Mouse (Mus musculus) ovary, postnatal 10 days (tissue): Measurements from ENCODE around the gene Erc1.
"Not testable (repeated sequence)": the region's sequence is repeated elsewhere in the genome, so short reads cannot be mapped to it uniquely, and the experiment has no call there.

Source experiments
- DNase-seq: peaks from one replicate; pipeline ENCODE4 v3.0.0; 2022; ENCODE audit warnings: low spot score

The Erc1 gene

GRCm38 (mm10) chr6:119709552-119709951 lies 138.4 kb downstream of the Erc1 start:
- DNase-seq: no peak

GRCm38 (mm10) chr6:119707911-119708310 lies 140.1 kb downstream of the Erc1 start:
- no peak for DNase-seq

- DNase-seq: no peak
These were observed 143.1 kb downstream of the Erc1 start for GRCm38 (mm10) chr6:119704899-119705298.

GRCm38 (mm10) chr6:119692754-119693153 lies 155.2 kb downstream of the Erc1 start:
- no peak for DNase-seq

GRCm38 (mm10) chr6:119686470-119686869 lies 161.5 kb downstream of the Erc1 start:
- DNase-seq: no peak

GRCm38 (mm10) chr6:119680746-119681145 lies 167.2 kb downstream of the Erc1 start:
- DNase-seq: no peak

- no peak for DNase-seq
These were observed 173.2 kb downstream of the Erc1 start for GRCm38 (mm10) chr6:119674811-119675209.

- no peak for DNase-seq
These were observed 173.7 kb downstream of the Erc1 start for GRCm38 (mm10) chr6:119674201-119674810.

GRCm38 (mm10) chr6:119669746-119670145 lies 178.2 kb downstream of the Erc1 start:
- no peak for DNase-seq

GRCm38 (mm10) chr6:119662936-119663335 lies 185.0 kb downstream of the Erc1 start:
- no peak for DNase-seq

- DNase-seq: no peak
These were observed 186.9 kb downstream of the Erc1 start for GRCm38 (mm10) chr6:119661081-119661493.

GRCm38 (mm10) chr6:119658441-119658840 lies 189.5 kb downstream of the Erc1 start:
- no peak for DNase-seq

GRCm38 (mm10) chr6:119657418-119658178 lies 190.4 kb downstream of the Erc1 start:
- DNase-seq: no peak

- DNase-seq: not testable (repeated sequence)
These were observed 193.2 kb downstream of the Erc1 start for GRCm38 (mm10) chr6:119654777-119655176.

GRCm38 (mm10) chr6:119643880-119644460 lies 204.0 kb downstream of the Erc1 start:
- DNase-seq: no peak

- DNase-seq: no peak
These were observed 204.7 kb downstream of the Erc1 start for GRCm38 (mm10) chr6:119643178-119643728.

- DNase-seq: no peak
These were observed 205.2 kb downstream of the Erc1 start for GRCm38 (mm10) chr6:119642718-119643117.

GRCm38 (mm10) chr6:119635629-119636028 lies 212.3 kb downstream of the Erc1 start:
- no peak for DNase-seq

GRCm38 (mm10) chr6:119630622-119631021 lies 217.3 kb downstream of the Erc1 start:
- no peak for DNase-seq

- DNase-seq: no peak
These were observed 246.6 kb downstream of the Erc1 start for GRCm38 (mm10) chr6:119601379-119601778.

GRCm38 (mm10) chr6:119595440-119595839 lies 252.5 kb downstream of the Erc1 start:
- no peak for DNase-seq

GRCm38 (mm10) chr6:119590872-119591271 lies 257.1 kb downstream of the Erc1 start:
- DNase-seq: no peak

GRCm38 (mm10) chr6:119587897-119588296 lies 260.1 kb downstream of the Erc1 start:
- no peak for DNase-seq
